Mouse (Mus musculus) MEL (cell line): ENCODE measurements at regions not wholly inside any gene's neighbourhood (a gene's known extent, or its start where the extent isn't known, plus 50 kb on each side); places are given as distances from the start of the nearest gene placed in this dataset.

Experiments used
- CTCF ChIP-seq, 3 experiments: IDR thresholded peaks in 2 of 3; conservative IDR thresholded peaks in 1 of 3; 2 replicates each; pipeline ENCODE4 v1.5.1; 2011 to 2012; ENCODE audit warnings: low read length in 3 of 3, low read depth in 2 of 3, mild to moderate bottlenecking in 2 of 3, improper control_type of control experiment in 1 of 3, inconsistent platforms in 1 of 3, mixed read lengths in 1 of 3, moderate library complexity in 1 of 3; ENCODE audit not compliant: control insufficient read depth in 1 of 3, insufficient read depth in 1 of 3, poor library complexity in 1 of 3, severe bottlenecking in 1 of 3
- USF1 ChIP-seq: IDR thresholded peaks from 2 replicates; pipeline ENCODE4 v1.6.1; 2014; ENCODE audit warnings: low read depth, mild to moderate bottlenecking, inconsistent platforms, low read length, improper control_type of control experiment, moderate library complexity

DNA sequence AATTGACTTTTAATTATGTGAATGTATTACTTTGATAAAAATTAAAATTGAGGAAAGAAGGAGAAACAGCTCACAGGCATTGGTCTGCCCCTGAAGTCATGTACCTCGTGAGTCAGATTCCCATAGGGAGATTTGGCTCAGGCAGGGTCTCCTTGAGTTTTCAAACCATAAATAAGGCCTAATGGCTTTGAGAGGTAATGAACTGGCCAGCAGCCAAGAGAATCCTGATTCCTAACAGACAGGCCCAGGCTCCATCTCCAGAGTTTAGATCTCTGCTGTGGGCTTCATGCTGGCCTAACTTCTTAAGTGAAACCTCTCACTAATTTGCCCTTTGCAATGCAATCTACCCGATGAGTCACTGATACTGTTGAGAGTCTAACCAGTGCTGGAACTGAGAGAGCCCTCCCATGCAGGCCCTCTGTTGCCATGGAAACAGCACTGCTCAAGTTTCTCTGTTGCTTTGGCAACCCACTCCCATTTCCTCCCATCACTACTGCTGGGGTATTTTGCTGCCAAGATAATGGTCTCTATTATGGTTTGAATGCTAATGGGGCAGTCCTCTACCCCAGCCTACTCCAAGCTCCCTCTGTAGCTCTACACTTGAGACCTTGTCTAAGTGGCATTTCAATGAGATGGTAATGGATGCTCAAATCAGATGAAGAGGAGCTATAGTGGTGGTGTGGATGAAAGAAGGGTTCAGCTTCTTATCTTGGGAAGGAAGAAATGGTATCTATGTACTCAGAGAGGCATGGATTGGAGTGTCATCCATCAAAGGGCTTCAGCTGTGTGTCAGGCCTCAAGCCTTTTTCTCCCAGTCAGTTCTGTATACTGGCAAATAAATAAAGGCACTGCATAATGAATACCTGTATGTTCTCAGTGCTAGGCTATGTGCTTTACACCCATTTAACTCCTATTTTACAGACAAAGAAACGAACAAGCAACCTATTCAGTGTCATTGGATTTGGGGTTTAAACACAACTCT is 190.5 kb downstream of the Abcc12 start:
- no peak for TF ChIP-seq CTCF (IDR thresholded peaks at IDR 0.05 in 2 of 3, conservative IDR thresholded peaks at IDR 0.05 in 1 of 3; ENCODE audit: control insufficient read depth in 1 of 3, insufficient read depth in 1 of 3, low read depth in 2 of 3, low read length in 3 of 3, poor library complexity in 1 of 3, severe bottlenecking in 1 of 3)
- TF ChIP-seq USF1, result no peak
